Mouse (Mus musculus) lung, postnatal 0 days (tissue): ENCODE data around the gene Gtf3c5.

ENCODE experiments used
- CTCF ChIP-seq: IDR thresholded peaks from 2 replicates; pipeline ENCODE4 v1.5.1; 2016; ENCODE audit warnings: antibody characterized with exemption, mild to moderate bottlenecking
- EP300 ChIP-seq: IDR thresholded peaks from 2 replicates; pipeline ENCODE4 v1.6.1; 2016; ENCODE audit warnings: antibody characterized with exemption, mild to moderate bottlenecking, control low read depth

DNA sequence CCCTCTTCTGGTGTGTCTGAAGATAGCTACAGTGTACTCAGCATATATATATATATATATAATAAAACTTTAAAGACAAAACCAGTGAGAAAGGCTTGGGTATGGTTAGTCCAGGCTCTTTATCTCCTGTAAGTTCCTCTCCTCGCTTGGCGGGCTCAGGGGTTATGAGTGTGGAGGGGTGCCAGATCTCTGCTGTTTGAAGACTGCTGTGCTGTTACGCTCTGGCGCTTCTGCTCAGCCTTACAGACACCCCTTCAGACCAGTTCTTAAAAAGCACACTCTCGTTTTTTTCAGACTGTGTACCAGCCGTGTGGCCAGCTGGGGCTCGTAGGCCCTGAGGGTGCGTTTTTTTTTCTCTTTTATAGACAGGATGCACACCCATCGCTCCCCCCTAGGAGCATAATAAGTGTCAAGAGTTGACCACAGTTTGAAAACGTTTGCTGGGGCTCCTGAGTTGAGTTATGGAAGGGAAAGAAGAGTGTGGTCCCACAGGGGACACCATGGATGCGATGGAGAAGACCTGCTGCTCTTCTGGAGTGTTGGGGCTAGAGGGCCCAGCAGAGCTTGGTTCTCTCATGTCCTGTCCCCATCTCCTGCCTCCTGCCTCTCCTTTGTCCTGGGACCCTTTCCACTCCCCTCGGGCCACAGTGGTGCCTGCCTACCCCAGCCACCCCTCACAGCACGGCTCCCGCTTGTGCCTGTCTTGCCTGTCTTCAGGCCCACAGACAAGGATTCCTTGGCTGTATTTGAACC, 22.4 kb upstream of the Gtf3c5 start:
- TF ChIP-seq CTCF: no peak
- no peak for TF ChIP-seq EP300
